Mouse (Mus musculus): Measurements from ENCODE around the gene Mtr. TPM values are rescaled to one million over a fixed set of nuclear protein-coding genes. Genes with fewer than 3 reads are reported as not detected.

Gene Mtr
- polyA plus RNA-seq, 1 experiment from 2014 or later = 8.7 TPM

GRCm38 (mm10) chr13:12218603-12219002, 39.3 kb downstream of the Mtr start:
- Histone ChIP-seq H3K9ac (ENCODE audit: low read depth, low read length) (no peak overlapping the region), H3K27ac (no peak overlapping the region), H3K27me3 (ENCODE audit: insufficient read depth, low read length) (no peaks in the 10 kb centered on the region), H3K4me3 (replicated peaks; ENCODE audit: low read depth, low read length) (no peak overlapping the region), H3K36me3 (ENCODE audit: insufficient read depth, low read length) (peaks cover 33% of the 10 kb centered on the region; the same call in 1 of the 2 replicates), H3K4me2 (ENCODE audit: low read length) (no peak overlapping the region), H3K4me1 (replicated peaks; ENCODE audit: insufficient read depth, low read length) (no peaks in the 10 kb centered on the region), H3K9me3 (replicated peaks; ENCODE audit: low read length) (no peaks in the 10 kb centered on the region)
- DNase-seq (ENCODE audit: low spot score) (no peak), ATAC-seq (replicated peaks; ENCODE audit: low FRiP score, low read depth) (no peak)
- 95% methylated on average over 14 of the region's 14 CpGs for WGBS
- no peak for TF ChIP-seq CTCF (IDR thresholded peaks at IDR 0.05; ENCODE audit: low read depth)

GRCm38 (mm10) chr13:12214922-12215321, 43.0 kb downstream of the Mtr start:
- Histone ChIP-seq H3K9ac (ENCODE audit: low read depth, low read length) (no peak overlapping the region), H3K4me1 (replicated peaks; ENCODE audit: insufficient read depth, low read length) (no peaks in the 10 kb centered on the region), H3K9me3 (replicated peaks; ENCODE audit: low read length) (no peaks in the 10 kb centered on the region), H3K27me3 (ENCODE audit: insufficient read depth, low read length) (no peaks in the 10 kb centered on the region), H3K4me2 (ENCODE audit: low read length) (no peak overlapping the region), H3K36me3 (ENCODE audit: insufficient read depth, low read length) (peaks cover 21% of the 10 kb centered on the region), H3K27ac (no peak overlapping the region), H3K4me3 (replicated peaks; ENCODE audit: low read depth, low read length) (no peak overlapping the region)
- TF ChIP-seq CTCF (IDR thresholded peaks at IDR 0.05; ENCODE audit: low read depth) = no peak
- no peak for DNase-seq (ENCODE audit: low spot score)
- WGBS = 92% methylated on average over 5 of the region's 5 CpGs
- no peak for ATAC-seq (replicated peaks; ENCODE audit: low FRiP score, low read depth)

GRCm38 (mm10) chr13:12211058-12211457, 46.9 kb downstream of the Mtr start:
- no peaks in the 10 kb centered on the region for H3K9me3 ChIP-seq (replicated peaks; ENCODE audit: low read length)
- no peak for ATAC-seq (replicated peaks; ENCODE audit: low FRiP score, low read depth)
- TF ChIP-seq CTCF (IDR thresholded peaks at IDR 0.05; ENCODE audit: low read depth) = no peak
- no peak overlapping the region for H3K9ac ChIP-seq (ENCODE audit: low read depth, low read length)
- WGBS = 80% methylated on average over 2 of the region's 2 CpGs
- H3K36me3 ChIP-seq (ENCODE audit: insufficient read depth, low read length) = peaks cover 14% of the 10 kb centered on the region
- no peak for DNase-seq (ENCODE audit: low spot score)
- no peaks in the 10 kb centered on the region for H3K27me3 ChIP-seq (ENCODE audit: insufficient read depth, low read length)
- no peak overlapping the region for H3K4me2 ChIP-seq (ENCODE audit: low read length)
- H3K4me3 ChIP-seq (replicated peaks; ENCODE audit: low read depth, low read length) = no peak overlapping the region
- no peak overlapping the region for H3K27ac ChIP-seq
- H3K4me1 ChIP-seq (replicated peaks; ENCODE audit: insufficient read depth, low read length) = no peaks in the 10 kb centered on the region

- H3K4me3 ChIP-seq (replicated peaks; ENCODE audit: low read depth, low read length) = no peak overlapping the region
Measured at GRCm38 (mm10) chr13:12210023-12210762, 47.7 kb downstream of the Mtr start.

GRCm38 (mm10) chr13:12200372-12200771, 57.5 kb downstream of the Mtr start:
- Histone ChIP-seq H3K27ac (no peak overlapping the region), H3K4me1 (replicated peaks; ENCODE audit: insufficient read depth, low read length) (no peaks in the 10 kb centered on the region), H3K4me3 (replicated peaks; ENCODE audit: low read depth, low read length) (no peak overlapping the region), H3K27me3 (ENCODE audit: insufficient read depth, low read length) (no peaks in the 10 kb centered on the region), H3K9me3 (replicated peaks; ENCODE audit: low read length) (no peaks in the 10 kb centered on the region), H3K36me3 (ENCODE audit: insufficient read depth, low read length) (peaks cover 36% of the 10 kb centered on the region; the same call in 1 of the 2 replicates), H3K4me2 (ENCODE audit: low read length) (no peak overlapping the region), H3K9ac (ENCODE audit: low read depth, low read length) (no peak overlapping the region)
- DNase-seq (ENCODE audit: low spot score) = no peak
- WGBS = 81% methylated on average over 5 of the region's 5 CpGs
- ATAC-seq (replicated peaks; ENCODE audit: low FRiP score, low read depth) = no peak
- no peak for TF ChIP-seq CTCF (IDR thresholded peaks at IDR 0.05; ENCODE audit: low read depth)

More at GRCm38 (mm10) chr13:12210023-12210762, 47.7 kb downstream of the Mtr start:
- no peak for ATAC-seq (replicated peaks; ENCODE audit: low FRiP score, low read depth)
- TF ChIP-seq CTCF (IDR thresholded peaks at IDR 0.05; ENCODE audit: low read depth) = peak; percentile 95
- no peak overlapping the region for H3K9ac ChIP-seq (ENCODE audit: low read depth, low read length)
- H3K27me3 ChIP-seq (ENCODE audit: insufficient read depth, low read length) = no peaks in the 10 kb centered on the region
- peak; percentile 67 for DNase-seq (ENCODE audit: low spot score)
- H3K36me3 ChIP-seq (ENCODE audit: insufficient read depth, low read length) = peaks cover 12% of the 10 kb centered on the region; the same call in 1 of the 2 replicates
- no peak overlapping the region for H3K4me2 ChIP-seq (ENCODE audit: low read length)
- no peaks in the 10 kb centered on the region for H3K4me1 ChIP-seq (replicated peaks; ENCODE audit: insufficient read depth, low read length)
- 81% methylated on average over 10 of the region's 10 CpGs for WGBS
- no peak overlapping the region for H3K27ac ChIP-seq
- no peaks in the 10 kb centered on the region for H3K9me3 ChIP-seq (replicated peaks; ENCODE audit: low read length)

- Histone ChIP-seq H3K9me3 (replicated peaks; ENCODE audit: low read length) (no peaks in the 10 kb centered on the region), H3K4me2 (ENCODE audit: low read length) (no peak overlapping the region), H3K4me1 (replicated peaks; ENCODE audit: insufficient read depth, low read length) (no peaks in the 10 kb centered on the region), H3K27ac (no peak overlapping the region), H3K9ac (ENCODE audit: low read depth, low read length) (no peak overlapping the region), H3K36me3 (ENCODE audit: insufficient read depth, low read length) (peaks cover 50% of the 10 kb centered on the region), H3K4me3 (replicated peaks; ENCODE audit: low read depth, low read length) (no peak overlapping the region), H3K27me3 (ENCODE audit: insufficient read depth, low read length) (no peaks in the 10 kb centered on the region)
- ATAC-seq (replicated peaks; ENCODE audit: low FRiP score, low read depth) (no peak), DNase-seq (ENCODE audit: low spot score) (no peak)
- no peak for TF ChIP-seq CTCF (IDR thresholded peaks at IDR 0.05; ENCODE audit: low read depth)
- 88% methylated on average over 2 of the region's 2 CpGs for WGBS
Measured at GRCm38 (mm10) chr13:12198486-12198885, 59.4 kb downstream of the Mtr start.
